Mouse (Mus musculus): Measurements from ENCODE around the gene Heg1.

Gene Heg1

DNA sequence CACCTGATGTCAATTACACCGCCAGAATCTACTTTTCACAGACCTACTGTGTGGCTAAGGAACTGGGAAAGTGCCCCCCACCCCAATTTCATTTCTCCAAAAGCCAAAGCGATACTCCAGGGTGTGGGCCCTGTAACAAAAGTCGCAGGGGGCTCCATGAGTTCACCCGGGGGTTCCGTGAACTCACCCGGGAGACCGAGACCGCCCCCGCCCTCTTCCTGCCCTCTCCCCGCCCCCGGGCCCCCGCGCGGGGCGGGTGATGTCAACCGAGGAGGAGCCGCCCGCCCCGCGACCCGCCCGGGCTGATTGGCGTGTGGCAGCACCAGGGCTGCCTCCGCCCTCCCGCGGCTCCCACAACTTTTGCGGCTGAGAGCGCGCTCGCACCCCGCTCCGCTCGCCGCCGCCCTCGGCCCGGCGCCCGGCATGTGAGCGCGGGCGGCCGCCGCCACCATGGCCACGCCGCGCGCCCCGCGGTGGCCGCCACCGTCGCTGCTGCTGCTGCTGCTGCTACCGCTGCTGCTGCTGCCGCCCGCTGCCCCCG is at the start of gene Heg1:
Gene Heg1 (plus strand): TSS at position 209 of the 541 bp plus-strand sequence.
- DNase-seq (ENCODE audit: low read depth, low spot score), result peak; percentile 76

DNA sequence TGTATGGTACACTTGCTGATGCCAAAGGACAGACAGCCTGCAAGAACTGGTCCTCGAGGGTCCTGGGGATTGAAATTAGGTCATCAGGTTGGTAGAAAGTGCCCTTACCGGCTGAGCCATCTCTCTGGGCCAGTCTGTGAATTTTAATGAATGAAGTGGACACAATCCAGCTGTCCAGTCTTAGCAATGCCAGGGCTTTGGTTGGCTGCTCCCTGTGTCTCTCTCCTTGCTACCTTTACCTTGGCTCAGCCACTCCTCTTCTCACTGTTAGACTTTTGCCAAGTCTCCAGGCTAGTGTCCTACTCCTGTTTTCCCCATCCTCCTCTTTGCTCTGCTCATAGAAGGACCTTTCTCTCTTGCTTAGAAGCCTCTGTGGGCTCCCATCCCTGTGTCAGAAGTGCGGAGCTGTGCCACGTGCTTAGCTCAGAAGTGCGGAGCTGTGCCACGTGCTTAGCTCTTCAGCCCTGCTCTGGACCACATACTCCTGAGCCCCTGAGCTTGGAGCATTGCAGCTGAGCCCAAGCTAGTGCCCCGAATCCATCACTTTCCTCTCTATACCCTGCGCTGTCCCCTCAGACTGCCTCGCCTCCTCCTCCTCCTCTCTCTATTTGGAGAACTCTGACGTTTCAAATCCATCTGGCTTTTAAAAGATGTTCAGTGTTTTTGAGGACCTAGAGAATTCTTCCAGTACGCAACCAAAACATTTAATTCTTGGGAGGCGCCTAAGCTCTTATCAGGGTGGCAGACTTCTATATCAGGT is 48.2 kb upstream of the Heg1 start:
- no peak for DNase-seq (ENCODE audit: low read depth, low spot score)

DNA sequence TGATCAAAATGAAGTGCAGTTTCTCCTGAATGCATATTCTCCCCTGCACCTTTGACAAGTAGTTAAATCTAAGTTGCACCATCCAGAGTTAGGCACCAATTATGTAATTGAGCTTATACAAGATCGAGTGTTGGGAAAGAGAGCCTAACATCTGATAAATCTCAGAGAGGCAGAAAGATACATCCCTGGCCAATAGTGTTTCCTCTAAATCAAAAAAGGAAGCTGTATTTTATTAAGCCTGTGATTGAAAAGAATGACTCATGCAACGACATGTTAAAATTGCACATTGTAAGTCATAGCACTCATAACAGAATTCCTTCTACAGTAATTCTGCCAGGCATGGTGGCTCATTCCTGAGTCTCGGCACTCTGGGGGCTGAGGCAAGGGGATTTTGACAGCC is 42.4 kb upstream of the Heg1 start:
- no peak for DNase-seq (ENCODE audit: low read depth, low spot score)

DNA sequence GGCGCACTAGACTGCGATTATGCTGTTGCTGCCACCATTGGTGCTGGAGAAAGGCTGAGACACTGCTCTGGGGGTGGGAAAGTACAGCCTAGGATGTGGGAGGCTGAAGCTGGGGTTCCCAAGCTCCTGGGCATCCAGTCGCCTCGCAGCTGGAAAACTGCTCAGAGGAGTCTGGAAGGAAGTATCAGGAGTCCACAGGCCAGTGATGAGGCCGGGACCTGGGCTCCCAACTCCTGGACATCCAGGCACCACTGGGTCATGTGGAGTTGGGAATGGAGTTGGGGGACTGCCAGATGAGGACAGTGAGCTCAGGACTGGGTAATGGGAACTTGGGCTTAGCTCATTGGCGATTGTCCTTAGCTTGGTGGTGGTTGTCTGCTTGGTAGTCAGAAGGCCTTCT is 31.1 kb upstream of the Heg1 start:
- DNase-seq (ENCODE audit: low read depth, low spot score), result no peak

DNA sequence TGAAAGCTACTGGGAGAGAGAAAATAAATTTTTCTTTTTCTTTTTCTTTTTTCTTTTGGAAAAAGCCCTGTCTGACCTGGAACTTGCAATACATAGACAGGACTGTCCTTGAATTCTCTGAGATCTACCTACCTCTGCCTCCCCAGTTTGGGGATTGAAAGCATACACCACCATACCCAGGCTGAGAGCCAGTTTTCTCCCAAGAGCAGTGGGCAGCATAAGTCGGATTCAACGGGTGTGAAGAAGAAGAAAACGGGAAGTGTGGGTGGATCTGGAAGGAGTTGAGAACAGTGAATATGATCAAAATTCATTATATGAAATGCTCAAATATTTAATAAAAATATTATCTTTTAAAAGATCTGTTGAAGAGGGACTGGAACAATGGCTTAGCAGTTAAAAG is 28.7 kb upstream of the Heg1 start:
- no peak for DNase-seq (ENCODE audit: low read depth, low spot score)

DNA sequence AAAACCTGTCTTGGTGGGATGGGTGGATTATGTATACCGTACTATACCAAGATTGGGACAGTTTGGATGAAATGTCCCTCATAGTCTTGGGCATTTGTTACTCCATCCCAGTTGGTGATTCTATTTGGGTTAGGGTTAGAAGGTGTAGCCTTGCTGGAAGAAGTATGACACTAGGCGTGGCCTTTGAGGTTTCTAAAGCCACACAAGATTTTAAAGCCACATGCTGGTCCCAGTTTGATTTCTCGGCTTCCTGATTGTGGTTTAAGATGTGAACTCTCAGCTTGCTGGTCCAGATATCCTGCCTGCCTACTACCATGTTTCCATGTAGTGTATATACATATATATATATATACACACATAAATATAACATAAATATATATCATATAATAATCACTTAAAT is 27.0 kb upstream of the Heg1 start:
- no peak for DNase-seq (ENCODE audit: low read depth, low spot score)

DNA sequence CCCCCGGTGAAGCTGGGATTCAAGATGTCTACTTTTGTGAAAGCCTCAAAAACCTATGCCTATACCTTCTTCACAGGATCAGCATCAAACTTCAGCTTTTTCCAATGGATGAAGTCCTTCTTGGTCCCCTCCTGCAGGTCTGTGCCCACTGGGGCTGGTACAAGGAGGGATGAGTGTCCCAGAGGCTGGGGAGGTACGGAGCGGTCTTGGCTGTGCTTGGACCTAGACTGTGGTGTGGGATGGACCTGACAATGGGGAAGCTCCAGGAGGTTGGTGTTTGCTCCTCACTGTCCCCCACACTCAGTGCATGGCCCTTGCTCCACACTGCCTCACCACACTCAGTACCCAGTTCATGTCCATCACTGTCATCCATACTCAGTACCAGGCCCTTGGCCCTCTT is 26.0 kb upstream of the Heg1 start:
- no peak for DNase-seq (ENCODE audit: low read depth, low spot score)

DNA sequence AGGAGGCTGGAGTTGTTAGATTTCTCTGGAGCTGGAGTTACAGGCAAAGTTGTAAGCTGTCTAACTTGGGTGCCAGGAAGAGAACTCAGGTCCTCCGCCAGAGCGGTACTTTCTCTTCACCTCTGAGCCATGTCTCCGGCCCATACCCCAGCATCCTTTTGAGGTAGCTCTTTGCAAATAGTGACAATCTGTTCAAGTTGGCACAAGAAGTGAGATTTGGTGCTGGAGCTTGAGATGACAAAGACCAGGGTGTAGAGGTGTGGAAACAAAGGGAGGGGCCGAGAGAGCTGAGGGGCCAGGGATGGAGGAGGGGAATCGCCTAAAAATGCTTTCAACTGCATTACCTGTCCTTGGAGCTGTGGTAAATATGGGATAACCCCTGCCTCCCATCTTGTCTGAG is 24.6 kb upstream of the Heg1 start:
- DNase-seq (ENCODE audit: low read depth, low spot score), result no peak

DNA sequence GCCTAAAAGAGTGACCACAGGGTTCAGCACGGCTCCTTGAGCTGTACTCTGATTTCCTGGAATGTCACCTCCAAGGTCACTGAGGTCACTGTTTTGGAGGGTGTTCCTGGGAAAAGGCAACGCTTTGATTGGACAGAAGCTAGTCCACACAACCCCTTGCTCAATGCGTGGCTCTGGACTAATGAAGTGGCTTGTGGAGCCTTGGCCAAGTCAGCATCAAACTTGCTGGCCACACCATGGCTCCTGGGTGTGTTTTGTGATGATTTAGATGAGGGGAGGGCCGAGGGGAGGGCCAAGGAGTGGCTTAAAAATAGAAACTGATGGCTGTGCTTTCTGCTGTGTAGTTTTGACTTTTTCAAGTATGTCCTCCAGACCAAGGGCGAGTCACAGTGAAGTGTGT is 24.0 kb upstream of the Heg1 start:
- DNase-seq (ENCODE audit: low read depth, low spot score), result peak; percentile 60

DNA sequence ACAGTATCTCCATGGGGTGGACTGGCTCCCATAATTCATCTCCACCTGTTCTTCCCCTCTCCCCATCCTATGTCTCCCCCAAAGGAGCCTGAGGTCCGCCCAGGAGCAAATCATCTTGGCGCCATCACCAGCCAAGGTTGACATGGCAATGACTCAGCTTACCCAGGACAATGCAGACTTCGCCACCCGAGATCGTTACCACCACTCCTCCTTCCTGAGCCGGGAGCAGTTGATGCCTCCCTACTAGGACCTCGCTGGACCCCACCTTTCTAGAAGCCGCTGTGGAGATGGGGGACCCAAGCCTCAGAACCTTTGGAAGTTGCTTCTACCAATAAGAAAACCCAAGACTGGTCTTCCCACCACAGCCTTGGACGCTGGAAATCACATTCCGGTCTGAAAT is 21.3 kb upstream of the Heg1 start:
- no peak for DNase-seq (ENCODE audit: low read depth, low spot score)

DNA sequence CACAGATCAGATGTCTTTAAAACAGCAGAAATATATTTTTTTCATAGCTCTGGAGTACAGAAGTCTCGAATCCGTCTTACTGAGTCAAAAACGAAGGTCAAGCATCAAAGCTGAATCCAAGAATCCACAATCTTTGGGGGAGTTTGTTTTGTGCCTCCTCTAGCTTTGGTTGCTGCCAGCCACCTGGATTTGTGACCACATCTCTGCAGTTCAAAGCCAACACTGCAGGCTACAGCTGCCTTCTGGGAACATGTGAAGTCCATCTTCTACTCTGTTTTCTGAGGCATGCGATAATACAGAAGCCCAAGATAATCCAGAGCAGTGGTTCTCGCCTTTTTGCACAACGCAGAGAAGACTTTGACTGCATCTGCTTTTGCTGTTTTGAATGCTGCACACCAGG is 17.9 kb upstream of the Heg1 start:
- no peak for DNase-seq (ENCODE audit: low read depth, low spot score)

DNA sequence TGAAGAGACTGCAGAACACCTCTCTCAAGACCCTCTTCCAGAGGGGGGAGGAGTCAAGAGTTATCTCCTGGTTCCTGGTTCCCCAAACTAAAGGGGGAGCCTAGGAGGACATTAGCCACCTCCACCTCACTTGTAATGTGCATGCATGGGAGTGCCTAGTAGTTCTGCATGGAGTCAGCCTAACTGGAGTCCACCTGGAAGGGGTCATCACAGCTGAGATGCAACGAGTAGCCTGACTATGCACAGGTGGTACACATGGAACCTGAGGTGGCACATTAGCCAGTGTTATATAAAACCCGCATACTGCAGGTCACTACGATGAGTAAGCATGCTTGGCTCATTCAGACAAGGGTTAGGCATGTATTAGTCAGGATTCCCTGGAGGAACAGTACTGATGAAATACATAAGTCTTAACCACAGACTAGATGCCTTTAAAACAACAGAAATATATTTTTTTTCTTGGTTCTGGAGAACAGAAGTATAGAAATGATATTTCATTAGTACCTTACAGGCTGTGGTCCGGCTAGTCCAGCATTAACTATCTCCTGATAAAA is 17.1 kb upstream of the Heg1 start:
- DNase-seq (ENCODE audit: low read depth, low spot score), result no peak

DNA sequence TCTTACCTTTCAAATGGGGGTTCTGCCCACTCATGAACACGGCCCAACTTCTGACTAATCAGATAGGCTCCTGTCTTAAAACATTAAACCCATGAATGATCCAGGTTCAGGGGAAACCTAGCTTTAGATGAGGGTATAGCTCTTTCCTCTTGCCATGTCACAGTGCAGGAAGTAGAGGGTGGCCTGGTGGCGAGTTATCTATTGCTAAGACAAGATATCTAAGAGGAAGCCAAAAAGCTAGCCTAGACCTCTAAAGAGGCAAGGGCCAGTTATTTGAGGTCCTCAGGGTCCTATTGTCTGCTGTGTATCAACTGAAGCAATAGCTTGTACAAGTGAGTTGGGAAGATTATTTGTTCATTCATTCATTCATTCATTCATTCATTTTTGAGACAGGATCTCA is 15.7 kb upstream of the Heg1 start:
- no peak for DNase-seq (ENCODE audit: low read depth, low spot score)

DNA sequence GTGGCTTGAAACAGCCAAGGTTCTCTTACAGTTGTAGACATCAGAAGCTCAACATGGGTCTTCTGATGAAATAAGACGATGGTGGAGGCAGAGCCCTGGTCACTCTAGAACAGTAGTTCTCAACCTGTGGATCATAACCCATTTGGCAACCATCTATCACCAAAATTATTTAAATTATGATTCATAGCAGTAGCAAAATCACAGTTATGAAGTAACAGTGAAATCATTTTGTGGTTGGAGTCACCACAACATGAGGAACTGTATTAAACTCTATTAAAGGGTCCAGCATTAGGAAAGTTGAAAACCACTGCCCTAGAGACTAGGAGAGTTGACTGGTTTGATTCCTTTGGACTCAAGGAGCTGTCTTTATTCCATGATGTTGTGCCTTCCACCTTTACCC is 15.1 kb upstream of the Heg1 start:
- no peak for DNase-seq (ENCODE audit: low read depth, low spot score)

DNA sequence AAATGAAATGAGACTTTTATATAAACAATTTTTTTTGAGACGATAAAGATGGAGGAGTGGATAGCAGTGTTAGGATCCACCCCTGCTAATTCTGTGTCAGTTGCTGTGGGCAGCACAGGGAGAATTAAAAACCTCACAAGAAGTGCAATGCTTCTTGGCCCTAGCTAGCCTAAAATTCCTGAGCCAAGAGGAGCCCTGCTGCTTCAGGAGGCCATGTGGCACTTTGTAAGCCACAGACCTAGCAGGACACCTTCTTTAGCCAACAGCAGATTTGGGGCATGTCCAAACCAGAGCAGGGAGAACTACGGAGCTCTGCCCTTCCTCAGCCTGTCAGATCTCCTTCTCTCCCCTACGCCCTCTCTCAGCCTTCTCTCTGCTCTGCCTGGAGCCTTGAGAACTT is 13.8 kb upstream of the Heg1 start:
- DNase-seq (ENCODE audit: low read depth, low spot score), result no peak

DNA sequence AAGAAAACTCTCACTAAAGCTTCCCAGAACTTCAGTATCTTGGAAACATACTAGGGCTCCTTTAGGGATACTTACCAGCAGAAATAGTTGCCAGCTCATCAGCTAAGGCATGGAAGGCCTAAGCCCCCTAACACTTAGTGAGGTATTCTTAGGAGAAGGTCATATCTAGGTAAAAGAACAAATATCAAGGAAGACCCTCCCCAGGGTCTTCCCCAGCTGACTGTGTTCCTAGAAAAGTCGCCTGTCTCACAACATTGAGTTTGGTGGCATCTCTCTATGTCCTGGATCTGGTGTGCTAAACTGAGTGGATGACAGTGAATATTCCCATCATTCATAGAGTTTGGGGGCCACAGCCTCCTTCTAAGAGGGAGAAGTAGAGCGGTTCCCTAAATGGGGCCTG is 13.2 kb upstream of the Heg1 start:
- no peak for DNase-seq (ENCODE audit: low read depth, low spot score)

DNA sequence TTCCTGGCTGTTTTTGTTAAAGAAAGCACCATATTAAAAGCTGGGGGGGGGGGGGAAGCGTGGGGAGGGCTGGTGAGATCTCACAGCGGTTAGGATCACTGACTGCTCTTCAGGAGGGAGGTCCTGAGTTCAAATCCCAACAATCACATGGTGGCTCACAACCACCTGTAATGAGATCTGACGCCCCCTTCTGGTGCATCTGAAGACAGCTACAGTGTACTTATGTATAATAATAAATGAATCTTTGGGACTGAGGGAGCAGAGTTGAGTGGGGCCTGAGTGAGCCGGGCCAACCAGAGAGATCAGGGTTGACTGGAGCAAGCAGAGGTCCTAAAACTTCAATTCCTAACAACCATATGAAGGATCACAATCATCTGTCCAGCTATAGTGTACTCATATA is 12.0 kb upstream of the Heg1 start:
- DNase-seq (ENCODE audit: low read depth, low spot score), result no peak

DNA sequence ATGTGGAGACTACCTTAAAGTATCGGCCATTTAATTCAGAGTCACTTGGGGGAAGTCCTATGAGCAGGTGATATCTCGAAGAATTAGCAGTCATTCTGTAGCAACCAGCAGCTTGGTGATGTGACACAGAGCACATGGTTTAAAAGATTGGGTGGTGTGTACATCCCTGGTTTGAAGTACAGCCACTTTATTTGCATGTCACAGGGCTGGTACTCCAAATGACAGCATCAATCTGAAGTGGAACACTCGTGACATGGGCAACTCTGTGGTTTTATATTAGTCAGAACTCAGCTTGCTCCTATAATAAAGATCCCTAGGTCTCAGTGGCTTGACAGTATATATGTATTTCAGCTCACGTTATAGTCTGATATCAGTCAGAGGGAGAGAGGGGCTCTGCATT is 11.5 kb upstream of the Heg1 start:
- DNase-seq (ENCODE audit: low read depth, low spot score), result no peak

DNA sequence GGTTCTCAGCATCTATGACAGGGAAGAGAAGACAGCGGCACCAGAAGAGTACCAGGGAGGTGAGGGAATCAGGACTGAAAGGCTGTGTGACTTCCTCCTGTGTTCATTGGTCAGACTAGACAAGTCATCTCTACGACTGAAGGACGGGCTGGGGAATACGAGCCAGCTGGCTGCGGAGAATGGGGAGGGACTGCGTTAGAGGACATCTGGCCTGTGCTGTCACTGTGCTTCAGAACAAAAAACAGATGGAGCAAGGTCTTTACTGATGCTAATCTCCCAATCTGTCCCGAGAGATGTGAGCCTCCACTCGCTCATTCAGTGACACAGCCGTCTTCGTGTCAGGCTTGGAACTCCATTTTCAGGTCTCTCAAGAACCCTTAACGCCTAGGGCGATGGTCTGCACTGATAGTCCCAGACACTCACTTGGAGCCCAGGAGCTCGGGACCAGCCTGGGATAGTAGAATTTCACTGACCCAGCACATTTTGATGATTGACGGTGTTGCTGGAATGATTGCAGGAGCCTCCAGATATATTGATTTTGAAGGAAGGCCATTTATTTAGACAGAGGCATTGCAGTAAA is 10.6 kb upstream of the Heg1 start:
- DNase-seq (ENCODE audit: low read depth, low spot score), result no peak

DNA sequence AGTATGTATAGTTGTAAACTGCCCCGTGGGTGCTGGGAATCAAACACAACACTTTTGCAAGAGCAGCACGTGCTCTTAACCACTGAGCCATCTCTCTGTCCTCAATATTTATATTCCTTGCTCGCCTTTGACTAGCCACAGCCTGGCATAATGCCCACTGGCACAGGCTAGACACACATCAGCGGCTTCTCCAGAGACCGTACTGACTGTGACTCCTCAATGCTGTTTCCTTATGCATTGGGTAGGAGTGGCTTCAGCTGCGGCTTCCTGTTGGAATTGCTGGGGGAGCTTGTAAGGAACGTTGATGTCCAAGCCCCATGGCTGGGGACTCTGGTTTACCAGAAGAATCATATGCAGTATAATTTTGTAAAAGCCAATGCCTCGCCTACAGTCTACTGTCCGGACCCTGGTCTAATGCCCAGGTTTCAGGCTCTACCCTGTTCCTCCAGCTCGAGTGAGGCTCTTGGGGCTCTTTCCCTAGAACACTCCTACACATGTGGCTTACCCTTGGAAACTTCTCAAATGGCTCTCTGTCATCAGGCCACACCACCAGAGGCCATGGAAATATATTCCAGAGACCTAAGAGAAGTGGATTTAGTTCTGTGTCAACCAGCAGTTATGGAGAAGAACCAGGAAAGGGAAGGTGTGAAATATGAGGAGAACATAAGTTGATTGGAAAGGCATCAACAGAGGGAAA is 8.9 kb upstream of the Heg1 start:
- DNase-seq (ENCODE audit: low read depth, low spot score), result no peak

DNA sequence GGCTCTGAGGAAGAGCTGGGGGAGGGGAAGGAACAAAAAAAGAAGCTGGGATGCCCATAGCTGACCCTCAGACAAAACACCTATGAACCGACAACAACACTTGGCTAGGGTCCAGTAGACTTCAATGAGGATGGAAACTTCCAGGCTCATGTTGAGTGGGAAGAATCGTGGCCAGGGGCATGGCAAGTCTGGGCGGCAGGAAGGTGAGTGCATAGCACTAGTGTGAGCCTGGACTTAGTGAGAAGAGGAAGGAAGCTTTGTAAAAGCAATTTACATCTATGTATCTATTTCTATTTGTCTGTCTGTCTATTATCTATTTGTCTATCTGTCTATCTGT is 8.4 kb upstream of the Heg1 start:
- no peak for DNase-seq (ENCODE audit: low read depth, low spot score)
